Mouse (Mus musculus): ENCODE results near the gene Uggt1. TPM values are rescaled to one million over a fixed set of nuclear protein-coding genes. Genes with fewer than 3 reads are reported as not detected.

The Uggt1 gene
- polyA plus RNA-seq, 1 experiment from 2014 or later, result 21.8 TPM

GRCm38 (mm10) chr1:36239396-36239795 is 5.1 kb downstream of the Uggt1 start:
- 86% methylated on average over 10 of the region's 10 CpGs for WGBS
- no peaks in the 10 kb centered on the region for H3K9me3 ChIP-seq (ENCODE audit: control insufficient read depth)
- no peaks in the 10 kb centered on the region for H3K27me3 ChIP-seq (replicated peaks; ENCODE audit: control insufficient read depth, insufficient read depth, low read length)
- no peak for ATAC-seq
- no peaks in the 10 kb centered on the region for H3K4me1 ChIP-seq (replicated peaks; ENCODE audit: control insufficient read depth, insufficient read depth, low read length)
- H3K4me3 ChIP-seq (ENCODE audit: low read depth, low read length), result no peak overlapping the region
- TF ChIP-seq CTCF (IDR thresholded peaks at IDR 0.05; ENCODE audit: low read depth), result no peak
- peaks cover 8% of the 10 kb centered on the region; the same call in 1 of the 2 replicates for H3K36me3 ChIP-seq (ENCODE audit: control insufficient read depth, insufficient read depth)
- H3K27ac ChIP-seq (ENCODE audit: low read depth, low read length), result no peak overlapping the region
- H3K9ac ChIP-seq (ENCODE audit: low read depth, low read length), result no peak overlapping the region
- no peak overlapping the region for H3K4me2 ChIP-seq (replicated peaks; ENCODE audit: low read depth)

- H3K36me3 ChIP-seq (ENCODE audit: control insufficient read depth, insufficient read depth), result peaks cover 33% of the 10 kb centered on the region
- WGBS, result 71% methylated on average over 2 of the region's 2 CpGs
- no peak for ATAC-seq
- no peak overlapping the region; the same call in 1 of the 2 replicates for H3K27ac ChIP-seq (ENCODE audit: low read depth, low read length)
- TF ChIP-seq CTCF (IDR thresholded peaks at IDR 0.05; ENCODE audit: low read depth), result no peak
- no peak overlapping the region for H3K4me3 ChIP-seq (ENCODE audit: low read depth, low read length)
- H3K9ac ChIP-seq (ENCODE audit: low read depth, low read length), result no peak overlapping the region
- no peak overlapping the region for H3K4me2 ChIP-seq (replicated peaks; ENCODE audit: low read depth)
- no peaks in the 10 kb centered on the region for H3K27me3 ChIP-seq (replicated peaks; ENCODE audit: control insufficient read depth, insufficient read depth, low read length)
- no peaks in the 10 kb centered on the region for H3K4me1 ChIP-seq (replicated peaks; ENCODE audit: control insufficient read depth, insufficient read depth, low read length)
- no peaks in the 10 kb centered on the region for H3K9me3 ChIP-seq (ENCODE audit: control insufficient read depth)
Observed at GRCm38 (mm10) chr1:36235855-36236254, 8.7 kb downstream of the Uggt1 start.

- 68% methylated on average over 9 of the region's 9 CpGs for WGBS
- no peak overlapping the region for H3K9ac ChIP-seq (ENCODE audit: low read depth, low read length)
- H3K4me3 ChIP-seq (ENCODE audit: low read depth, low read length), result no peak overlapping the region
- peaks cover 36% of the 10 kb centered on the region for H3K36me3 ChIP-seq (ENCODE audit: control insufficient read depth, insufficient read depth)
- ATAC-seq, result no peak
- H3K4me1 ChIP-seq (replicated peaks; ENCODE audit: control insufficient read depth, insufficient read depth, low read length), result no peaks in the 10 kb centered on the region
- no peak overlapping the region for H3K4me2 ChIP-seq (replicated peaks; ENCODE audit: low read depth)
- no peaks in the 10 kb centered on the region for H3K9me3 ChIP-seq (ENCODE audit: control insufficient read depth)
- no peaks in the 10 kb centered on the region for H3K27me3 ChIP-seq (replicated peaks; ENCODE audit: control insufficient read depth, insufficient read depth, low read length)
- no peak for TF ChIP-seq CTCF (IDR thresholded peaks at IDR 0.05; ENCODE audit: low read depth)
- H3K27ac ChIP-seq (ENCODE audit: low read depth, low read length), result no peak overlapping the region
Observed at GRCm38 (mm10) chr1:36235057-36235639, 9.4 kb downstream of the Uggt1 start.

- H3K36me3 ChIP-seq (ENCODE audit: control insufficient read depth, insufficient read depth), result peaks cover 46% of the 10 kb centered on the region
- no peak overlapping the region for H3K27ac ChIP-seq (ENCODE audit: low read depth, low read length)
- no peak for TF ChIP-seq CTCF (IDR thresholded peaks at IDR 0.05; ENCODE audit: low read depth)
- H3K9ac ChIP-seq (ENCODE audit: low read depth, low read length), result no peak overlapping the region
- no peaks in the 10 kb centered on the region for H3K9me3 ChIP-seq (ENCODE audit: control insufficient read depth)
- no peak overlapping the region for H3K4me2 ChIP-seq (replicated peaks; ENCODE audit: low read depth)
- 88% methylated on average over 6 of the region's 6 CpGs for WGBS
- no peaks in the 10 kb centered on the region for H3K27me3 ChIP-seq (replicated peaks; ENCODE audit: control insufficient read depth, insufficient read depth, low read length)
- ATAC-seq, result no peak
- H3K4me1 ChIP-seq (replicated peaks; ENCODE audit: control insufficient read depth, insufficient read depth, low read length), result no peaks in the 10 kb centered on the region
- H3K4me3 ChIP-seq (ENCODE audit: low read depth, low read length), result no peak overlapping the region
Observed at GRCm38 (mm10) chr1:36233218-36233617, 11.3 kb downstream of the Uggt1 start.

GRCm38 (mm10) chr1:36230919-36231705 is 13.4 kb downstream of the Uggt1 start:
- Histone ChIP-seq H3K27ac (ENCODE audit: low read depth, low read length) (no peak overlapping the region; the same call in 1 of the 2 replicates), H3K9me3 (ENCODE audit: control insufficient read depth) (no peaks in the 10 kb centered on the region), H3K4me2 (replicated peaks; ENCODE audit: low read depth) (no peak overlapping the region), H3K27me3 (replicated peaks; ENCODE audit: control insufficient read depth, insufficient read depth, low read length) (no peaks in the 10 kb centered on the region), H3K9ac (ENCODE audit: low read depth, low read length) (no peak overlapping the region), H3K36me3 (ENCODE audit: control insufficient read depth, insufficient read depth) (peaks cover 48% of the 10 kb centered on the region), H3K4me1 (replicated peaks; ENCODE audit: control insufficient read depth, insufficient read depth, low read length) (no peaks in the 10 kb centered on the region), H3K4me3 (ENCODE audit: low read depth, low read length) (no peak overlapping the region)
- no peak for TF ChIP-seq CTCF (IDR thresholded peaks at IDR 0.05; ENCODE audit: low read depth)
- no peak for ATAC-seq
- WGBS, result 87% methylated on average over 7 of the region's 7 CpGs

GRCm38 (mm10) chr1:36228461-36228860 is 16.1 kb downstream of the Uggt1 start:
- no peaks in the 10 kb centered on the region for H3K27me3 ChIP-seq (replicated peaks; ENCODE audit: control insufficient read depth, insufficient read depth, low read length)
- no peak overlapping the region for H3K4me2 ChIP-seq (replicated peaks; ENCODE audit: low read depth)
- no peak overlapping the region for H3K27ac ChIP-seq (ENCODE audit: low read depth, low read length)
- TF ChIP-seq CTCF (IDR thresholded peaks at IDR 0.05; ENCODE audit: low read depth), result no peak
- H3K9ac ChIP-seq (ENCODE audit: low read depth, low read length), result no peak overlapping the region
- no peaks in the 10 kb centered on the region for H3K9me3 ChIP-seq (ENCODE audit: control insufficient read depth)
- no peak for ATAC-seq
- H3K4me1 ChIP-seq (replicated peaks; ENCODE audit: control insufficient read depth, insufficient read depth, low read length), result no peaks in the 10 kb centered on the region
- 81% methylated on average over 9 of the region's 9 CpGs for WGBS
- peaks cover 43% of the 10 kb centered on the region for H3K36me3 ChIP-seq (ENCODE audit: control insufficient read depth, insufficient read depth)
- H3K4me3 ChIP-seq (ENCODE audit: low read depth, low read length), result no peak overlapping the region
